Mouse (Mus musculus): ENCODE measurements around the gene Lrrc36. TPM values are rescaled to one million over a fixed set of nuclear protein-coding genes. Genes with fewer than 3 reads are reported as not detected.

The Lrrc36 gene
- total RNA-seq, 1 experiment = 0.13 TPM

DNA sequence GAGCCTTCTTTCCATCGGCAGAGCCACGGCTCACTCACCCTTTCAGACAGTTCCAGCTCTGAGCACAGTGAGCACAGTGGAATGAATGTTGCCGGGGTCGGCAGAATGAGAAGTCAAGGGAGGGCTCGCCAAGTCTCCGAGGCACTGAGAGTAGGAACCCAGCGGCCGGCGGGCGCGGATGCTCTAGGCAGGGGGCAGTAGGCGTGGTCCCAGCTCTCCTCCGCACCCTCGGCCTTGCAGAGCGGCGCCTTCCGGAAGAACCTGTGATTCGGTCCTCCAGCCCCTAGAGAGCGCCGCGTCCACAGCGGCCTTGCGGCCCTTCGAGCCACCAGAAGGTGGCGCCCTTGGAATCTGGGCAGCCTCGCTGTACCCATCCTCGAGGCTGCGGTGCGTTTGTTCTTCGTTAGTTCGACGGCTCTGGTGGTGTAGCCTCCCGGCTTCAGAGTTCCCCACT, 38.8 kb upstream of the Lrrc36 start:
- TF ChIP-seq HCFC1 (IDR thresholded peaks at IDR 0.05; ENCODE audit: borderline replicate concordance, insufficient read depth, low read length) = peak; percentile 76; the same call in 1 of the 2 replicates
- TF ChIP-seq ZC3H11A (IDR thresholded peaks at IDR 0.05; ENCODE audit: borderline replicate concordance, low read depth, low read length) = no peak
- TF ChIP-seq CHD2 (IDR thresholded peaks at IDR 0.05; ENCODE audit: low read depth, low read length) = no peak
- no peak for TF ChIP-seq MAFK (IDR thresholded peaks at IDR 0.05; ENCODE audit: insufficient read depth, low read depth, low read length)
- no peak for TF ChIP-seq ZNF384 (IDR thresholded peaks at IDR 0.05; ENCODE audit: low read depth, low read length)
- Histone ChIP-seq H3K4me1 (ENCODE audit: control insufficient read depth in 2 of 2, insufficient read depth in 2 of 2, low read length in 2 of 2, poor library complexity in 1 of 2) (peaks cover 0 to 11% of the 10 kb centered on the region in 2 experiments; a peak in 1 of 4 replicates), H3K4me3 (ENCODE audit: insufficient read depth in 1 of 2, low read depth in 1 of 2, low read length in 2 of 2, poor library complexity in 1 of 2, severe bottlenecking in 1 of 2) (peak overlapping the region; percentile 43 to 55; a peak in 3 of 4 replicates), H3K36me3 (ENCODE audit: control insufficient read depth, insufficient read depth, low read length, poor library complexity, severe bottlenecking) (no peaks in the 10 kb centered on the region), H3K9me3 (ENCODE audit: control insufficient read depth, insufficient read depth, low read depth, low read length) (no peaks in the 10 kb centered on the region), H3K27ac (ENCODE audit: insufficient read depth, low read depth, low read length, poor library complexity, severe bottlenecking) (no peak overlapping the region), H3K9ac (ENCODE audit: insufficient read depth, low read depth, low read length, poor library complexity, severe bottlenecking) (peak overlapping the region; percentile 31; the same call in 1 of the 2 replicates)
- in situ Hi-C loops (cut with MboI; ENCODE audit: low sequenced_read_pairs in 2 of 2, unreplicated experiment in 2 of 2) = no loop called here
- peak; percentile 74 for DNase-seq (ENCODE audit: low read depth, low spot score)

- Histone ChIP-seq H3K9ac (ENCODE audit: insufficient read depth, low read depth, low read length, poor library complexity, severe bottlenecking) (no peak overlapping the region; the same call in 1 of the 2 replicates), H3K4me1 (ENCODE audit: control insufficient read depth in 2 of 2, insufficient read depth in 2 of 2, low read length in 2 of 2, poor library complexity in 1 of 2) (peaks cover 0 to 8% of the 10 kb centered on the region in 2 experiments; a peak in 1 of 4 replicates), H3K9me3 (ENCODE audit: control insufficient read depth, insufficient read depth, low read depth, low read length) (no peaks in the 10 kb centered on the region), H3K4me3 (ENCODE audit: insufficient read depth in 1 of 2, low read depth in 1 of 2, low read length in 2 of 2, poor library complexity in 1 of 2, severe bottlenecking in 1 of 2) (peak overlapping the region; percentile 53 to 57), H3K27ac (ENCODE audit: insufficient read depth, low read depth, low read length, poor library complexity, severe bottlenecking) (no peak overlapping the region), H3K36me3 (ENCODE audit: control insufficient read depth, insufficient read depth, low read length, poor library complexity, severe bottlenecking) (no peaks in the 10 kb centered on the region)
- in situ Hi-C loops (cut with MboI; ENCODE audit: low sequenced_read_pairs in 2 of 2, unreplicated experiment in 2 of 2) = no loop called here
- DNase-seq (ENCODE audit: low read depth, low spot score) = no peak
- TF ChIP-seq HCFC1 (IDR thresholded peaks at IDR 0.05; ENCODE audit: borderline replicate concordance, insufficient read depth, low read length) (no peak), CHD2 (IDR thresholded peaks at IDR 0.05; ENCODE audit: low read depth, low read length) (no peak), ZC3H11A (IDR thresholded peaks at IDR 0.05; ENCODE audit: borderline replicate concordance, low read depth, low read length) (no peak), MAFK (IDR thresholded peaks at IDR 0.05; ENCODE audit: insufficient read depth, low read depth, low read length) (no peak), ZNF384 (IDR thresholded peaks at IDR 0.05; ENCODE audit: low read depth, low read length) (no peak)
Measured at GRCm38 (mm10) chr8:105378673-105379072, 34.7 kb upstream of the Lrrc36 start.

DNA sequence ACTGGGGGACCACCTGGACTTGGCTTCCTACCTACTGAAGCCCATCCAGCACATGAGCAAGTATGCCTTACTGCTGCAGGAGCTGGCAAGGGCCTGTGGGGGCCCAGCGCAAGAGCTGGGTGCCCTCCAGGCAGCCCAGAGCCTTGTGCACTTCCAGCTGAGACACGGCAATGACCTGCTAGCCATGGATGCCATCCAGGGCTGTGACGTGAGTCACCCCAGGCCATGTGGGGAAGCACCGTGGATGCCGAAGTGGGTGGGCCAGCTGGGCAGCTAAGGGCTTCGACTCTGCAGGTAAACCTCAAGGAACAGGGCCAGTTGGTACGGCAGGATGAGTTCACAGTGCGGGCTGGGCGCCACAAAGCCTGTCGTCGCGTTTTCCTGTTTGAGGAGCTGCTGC, 33.1 kb upstream of the Lrrc36 start:
- Histone ChIP-seq H3K27ac (ENCODE audit: insufficient read depth, low read depth, low read length, poor library complexity, severe bottlenecking) (no peak overlapping the region), H3K36me3 (ENCODE audit: control insufficient read depth, insufficient read depth, low read length, poor library complexity, severe bottlenecking) (no peaks in the 10 kb centered on the region), H3K4me1 (ENCODE audit: control insufficient read depth in 2 of 2, insufficient read depth in 2 of 2, low read length in 2 of 2, poor library complexity in 1 of 2) (0 out of 4 replicates have a peak, but pooled peaks cover 0 to 2% of the 10 kb centered on the region in 2 experiments), H3K9ac (ENCODE audit: insufficient read depth, low read depth, low read length, poor library complexity, severe bottlenecking) (no peak overlapping the region), H3K4me3 (ENCODE audit: insufficient read depth in 1 of 2, low read depth in 1 of 2, low read length in 2 of 2, poor library complexity in 1 of 2, severe bottlenecking in 1 of 2) (no peak overlapping the region), H3K9me3 (ENCODE audit: control insufficient read depth, insufficient read depth, low read depth, low read length) (no peaks in the 10 kb centered on the region)
- no peak for DNase-seq (ENCODE audit: low read depth, low spot score)
- in situ Hi-C loops (cut with MboI; ENCODE audit: low sequenced_read_pairs in 2 of 2, unreplicated experiment in 2 of 2) = no loop called here
- no peak for TF ChIP-seq ZNF384 (IDR thresholded peaks at IDR 0.05; ENCODE audit: low read depth, low read length)
- no peak for TF ChIP-seq CHD2 (IDR thresholded peaks at IDR 0.05; ENCODE audit: low read depth, low read length)
- TF ChIP-seq ZC3H11A (IDR thresholded peaks at IDR 0.05; ENCODE audit: borderline replicate concordance, low read depth, low read length) = no peak
- TF ChIP-seq HCFC1 (IDR thresholded peaks at IDR 0.05; ENCODE audit: borderline replicate concordance, insufficient read depth, low read length) = no peak
- no peak for TF ChIP-seq MAFK (IDR thresholded peaks at IDR 0.05; ENCODE audit: insufficient read depth, low read depth, low read length)

GRCm38 (mm10) chr8:105384070-105384469, 29.3 kb upstream of the Lrrc36 start:
- Histone ChIP-seq H3K36me3 (ENCODE audit: control insufficient read depth, insufficient read depth, low read length, poor library complexity, severe bottlenecking) (no peaks in the 10 kb centered on the region), H3K9ac (ENCODE audit: insufficient read depth, low read depth, low read length, poor library complexity, severe bottlenecking) (no peak overlapping the region), H3K4me1 (ENCODE audit: control insufficient read depth in 2 of 2, insufficient read depth in 2 of 2, low read length in 2 of 2, poor library complexity in 1 of 2) (no peaks in the 10 kb centered on the region), H3K27ac (ENCODE audit: insufficient read depth, low read depth, low read length, poor library complexity, severe bottlenecking) (no peak overlapping the region), H3K4me3 (ENCODE audit: insufficient read depth in 1 of 2, low read depth in 1 of 2, low read length in 2 of 2, poor library complexity in 1 of 2, severe bottlenecking in 1 of 2) (no peak overlapping the region), H3K9me3 (ENCODE audit: control insufficient read depth, insufficient read depth, low read depth, low read length) (no peaks in the 10 kb centered on the region)
- in situ Hi-C loops (cut with MboI; ENCODE audit: low sequenced_read_pairs in 2 of 2, unreplicated experiment in 2 of 2) = no loop called here
- no peak for DNase-seq (ENCODE audit: low read depth, low spot score)
- TF ChIP-seq ZNF384 (IDR thresholded peaks at IDR 0.05; ENCODE audit: low read depth, low read length) (no peak), MAFK (IDR thresholded peaks at IDR 0.05; ENCODE audit: insufficient read depth, low read depth, low read length) (no peak), CHD2 (IDR thresholded peaks at IDR 0.05; ENCODE audit: low read depth, low read length) (no peak), ZC3H11A (IDR thresholded peaks at IDR 0.05; ENCODE audit: borderline replicate concordance, low read depth, low read length) (no peak), HCFC1 (IDR thresholded peaks at IDR 0.05; ENCODE audit: borderline replicate concordance, insufficient read depth, low read length) (no peak)

Measured in ES-E14 (cell line).